Mouse (Mus musculus) urinary bladder, postnatal 10 days (tissue): ENCODE measurements around the gene Fam234b.

Source experiments
- DNase-seq: peaks from one replicate; pipeline ENCODE4 v3.0.0; 2022; ENCODE audit warnings: low spot score

Fam234b gene

DNA sequence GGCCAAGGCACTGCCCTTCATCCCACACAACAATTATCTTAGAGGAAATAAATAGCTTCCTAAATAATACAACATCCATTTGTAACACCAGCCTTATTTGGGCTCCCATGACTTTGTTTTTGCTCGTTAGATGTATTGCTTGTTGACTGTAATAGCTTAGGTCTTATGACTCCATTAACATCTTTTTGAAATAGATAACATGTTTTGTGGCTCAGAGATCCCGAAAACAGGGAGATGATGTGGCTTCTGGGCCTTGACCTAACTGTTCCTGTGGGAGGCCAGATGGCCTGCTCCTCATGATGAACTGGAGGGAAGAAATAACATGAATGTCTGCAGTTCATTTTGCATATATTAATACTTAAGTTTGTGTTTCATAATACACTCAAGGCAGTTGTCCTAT, 74.0 kb downstream of the Fam234b start:
- DNase-seq: no peak

DNA sequence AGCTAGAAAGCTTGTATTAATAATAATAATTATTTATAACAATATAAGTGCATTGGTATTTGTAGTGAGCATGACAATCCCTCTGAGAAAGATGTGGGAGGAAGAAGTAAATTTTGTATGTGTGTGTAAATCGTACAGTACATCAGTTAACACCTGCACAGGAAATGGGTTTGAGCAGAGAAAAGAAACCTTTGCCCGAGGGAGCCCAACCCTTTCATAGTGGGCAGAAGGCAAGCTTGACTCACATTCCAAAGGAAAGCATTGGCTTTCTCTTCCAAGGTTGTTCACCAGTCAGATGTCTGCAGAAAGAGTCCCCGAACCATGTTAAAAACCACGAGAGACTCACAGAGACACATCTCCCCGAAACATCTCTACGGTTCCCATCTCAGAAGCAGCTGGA, 75.3 kb downstream of the Fam234b start:
- no peak for DNase-seq

DNA sequence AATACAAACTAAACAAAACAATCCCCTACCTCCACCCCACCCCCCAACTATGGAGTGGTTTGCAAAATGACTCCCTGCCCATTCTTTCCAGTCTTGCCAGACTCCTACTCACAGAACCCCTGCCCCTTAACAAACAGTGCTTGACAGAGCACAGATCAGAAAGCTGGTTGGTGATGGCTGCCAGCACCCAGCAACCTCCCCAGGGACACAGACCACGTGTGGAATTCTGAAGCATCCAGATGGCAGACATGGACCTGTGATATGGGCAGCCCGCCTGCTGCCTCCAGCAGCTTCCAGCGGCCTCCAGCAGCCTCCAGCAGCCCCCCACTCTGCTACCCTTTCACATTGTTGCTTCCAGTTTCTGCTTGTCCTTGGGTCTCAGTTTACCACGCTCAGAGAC, 77.5 kb downstream of the Fam234b start:
- no peak for DNase-seq

DNA sequence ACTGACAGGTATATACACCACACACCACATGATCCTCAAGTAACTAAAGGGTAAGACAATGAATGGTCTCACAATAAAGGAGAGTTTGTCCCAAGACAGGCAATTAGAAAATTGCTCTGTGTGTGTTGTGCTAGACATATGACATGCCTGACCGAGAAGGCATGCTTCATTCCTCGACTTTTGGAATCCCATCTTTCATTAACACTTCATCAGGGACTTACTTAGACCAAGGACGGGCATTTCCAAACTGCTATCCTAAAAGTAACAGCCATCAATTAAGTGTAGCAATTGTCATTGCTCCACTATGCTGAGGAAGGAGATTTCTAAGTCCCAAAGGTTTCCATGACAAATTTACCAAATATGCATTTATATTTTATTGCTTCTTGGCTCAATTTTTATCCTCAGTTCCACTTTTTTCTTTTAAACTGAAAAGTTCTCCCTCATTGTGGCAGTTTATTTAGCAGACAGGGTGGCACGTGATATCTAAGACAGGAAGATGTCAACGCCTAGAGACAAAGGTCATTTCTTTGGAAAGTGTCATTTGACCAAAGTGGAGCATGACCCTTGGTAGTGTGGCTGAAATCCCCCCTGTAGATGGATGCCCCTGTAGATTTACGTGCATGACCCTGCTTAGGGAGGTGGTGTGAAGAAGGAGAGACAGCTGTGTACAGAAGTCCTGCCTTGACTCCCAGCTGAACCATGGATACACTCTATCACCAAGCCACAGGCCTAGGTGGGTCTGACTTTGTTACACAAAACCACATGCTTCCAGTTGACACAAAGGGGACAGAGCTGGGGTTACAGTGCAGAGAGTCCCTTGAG, 78.9 kb downstream of the Fam234b start:
- no peak for DNase-seq

DNA sequence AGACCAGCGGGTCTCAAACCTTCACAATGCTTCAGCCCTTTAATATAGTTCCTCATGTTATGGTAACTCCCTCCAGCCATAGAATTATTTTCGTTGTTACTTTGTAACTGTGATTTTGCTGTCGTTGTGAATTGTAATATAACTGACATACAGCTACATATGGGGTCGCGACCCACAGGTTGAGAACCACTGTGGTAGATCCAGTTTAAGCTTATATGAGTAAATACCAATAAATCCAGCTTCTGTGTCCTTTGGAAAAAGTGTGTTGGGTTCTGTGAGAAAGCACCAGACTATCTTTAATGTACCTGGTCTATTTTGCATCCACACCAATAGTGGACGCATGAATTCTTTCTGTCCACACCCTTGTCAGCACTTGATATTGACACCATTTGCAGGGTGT, 80.5 kb downstream of the Fam234b start:
- no peak for DNase-seq

DNA sequence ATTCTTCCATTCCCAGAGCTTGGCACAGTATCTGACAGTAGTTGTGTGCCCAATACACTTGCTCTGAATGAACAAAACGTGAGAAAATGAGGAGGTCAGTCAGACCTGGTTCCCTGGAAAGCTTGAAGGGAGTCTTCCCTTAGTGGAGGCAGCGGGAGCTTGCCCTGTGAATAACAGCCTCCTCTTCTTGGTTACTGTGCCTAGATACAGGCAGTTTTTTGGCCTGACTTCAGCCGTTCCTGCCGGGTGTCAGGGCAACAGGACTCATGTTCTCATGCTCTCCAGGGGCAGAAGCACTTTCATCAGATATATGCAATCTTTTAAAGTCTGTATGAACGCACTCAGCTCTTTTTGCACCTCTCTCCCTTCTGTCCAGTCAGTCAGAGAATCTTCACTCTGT, 81.5 kb downstream of the Fam234b start:
- no peak for DNase-seq

DNA sequence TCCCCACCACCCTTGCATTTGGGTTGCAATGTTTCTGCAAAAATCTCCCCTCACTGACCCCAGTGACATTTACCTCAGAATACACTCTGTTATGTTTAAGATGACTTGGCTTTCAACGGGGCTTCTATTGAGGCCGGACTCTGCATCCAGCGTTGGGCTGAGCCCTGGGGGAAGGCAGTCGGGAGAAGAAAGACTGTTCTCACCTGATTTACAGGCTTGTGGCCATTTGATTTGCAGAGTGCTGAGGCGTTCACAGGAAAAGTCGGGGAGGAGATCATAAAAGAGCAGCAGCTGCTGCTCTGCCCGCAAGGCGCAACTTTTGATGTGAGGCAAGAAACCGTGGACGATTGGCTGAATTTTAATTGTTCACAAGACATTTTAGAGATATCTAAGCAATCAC, 82.1 kb downstream of the Fam234b start:
- DNase-seq: no peak

DNA sequence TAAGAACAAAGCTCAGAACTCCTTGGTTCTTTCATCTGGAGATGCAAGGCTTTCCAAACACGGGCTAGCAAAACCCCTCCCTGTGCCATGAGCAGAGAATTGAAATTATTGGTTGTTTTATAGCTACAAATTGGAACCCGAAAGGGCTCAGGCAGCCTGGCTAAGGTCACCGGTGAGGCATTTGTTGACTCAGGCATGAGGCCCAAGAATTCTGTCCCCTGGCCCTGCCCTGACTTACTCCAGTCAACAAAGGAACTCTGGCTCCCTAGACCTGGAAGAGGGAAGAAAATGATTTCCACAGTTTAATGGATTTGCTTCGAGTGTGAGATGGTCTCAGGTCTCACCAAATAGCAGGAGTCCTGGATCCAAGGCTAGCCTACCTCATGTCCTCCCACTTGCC, 94.6 kb downstream of the Fam234b start:
- DNase-seq: no peak

DNA sequence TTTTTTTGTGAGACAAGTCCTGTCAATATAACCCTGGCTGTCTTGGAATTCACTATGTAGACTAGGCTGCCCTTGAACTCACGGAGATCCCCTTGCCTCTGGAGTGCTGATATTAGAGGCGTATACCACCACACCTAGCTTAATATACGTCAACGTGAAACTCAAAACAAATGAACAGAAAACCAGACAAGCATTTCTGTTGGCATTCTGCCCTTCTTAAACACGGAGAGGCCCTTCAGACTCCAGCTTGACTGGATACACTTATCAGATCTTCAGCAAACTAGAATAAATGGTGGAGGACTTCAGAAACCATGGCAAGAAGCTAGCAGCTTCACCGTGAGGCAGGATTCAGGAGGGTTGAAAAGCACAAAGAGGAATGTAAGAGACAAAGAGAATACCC, 96.4 kb downstream of the Fam234b start:
- DNase-seq: no peak
